Mouse (Mus musculus): ENCODE data around the gene Bco1. TPM values are rescaled to one million over a fixed set of nuclear protein-coding genes. Genes with fewer than 3 reads are reported as not detected.
A peak's percentile ranks its signal among the peaks of the same experiment; 100 is the strongest.

Gene Bco1
- total RNA-seq (2021) (not detected), polyA plus RNA-seq (2012; rRNA removed) (0.06 TPM in 1 of 2 replicates, not detected in the other)
- long read RNA-seq, result 0 reads

DNA sequence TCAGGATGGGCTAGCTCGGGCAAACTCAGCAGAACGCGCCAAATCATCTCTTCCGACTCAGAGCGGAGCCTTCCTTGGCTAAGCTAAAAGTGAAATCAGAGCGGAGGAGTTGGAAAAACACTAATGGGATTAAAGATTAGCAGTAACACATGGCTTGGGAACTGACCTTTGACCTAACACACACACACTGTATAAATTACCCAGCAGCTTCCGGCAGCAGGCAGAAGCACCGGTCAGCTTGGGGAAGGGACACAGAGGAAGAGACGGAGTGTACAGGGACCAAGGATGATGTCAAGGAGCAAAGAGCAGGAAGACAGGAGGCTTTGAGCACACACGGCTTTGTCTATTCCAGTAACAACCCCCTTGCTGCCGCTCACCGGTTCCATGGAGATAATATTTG, at the start of gene Bco1:
Gene Bco1 (plus strand): TSS at position 208 of the 400 bp plus-strand sequence.
- DNase-seq, result no peak
- H3K79me2 ChIP-seq (replicated peaks; ENCODE audit: control insufficient read depth, insufficient read depth, low read length), result no peaks in the 10 kb centered on the region
- TF ChIP-seq POLR2A (IDR thresholded peaks at IDR 0.05; ENCODE audit: insufficient read depth, low read depth, low read length), result no peak
- no peak for TF ChIP-seq CTCF (IDR thresholded peaks at IDR 0.05)
- intact Hi-C loops (cut with DNase I), result no loop called here
- no peak within 1 kb of the TSS for H3K27ac ChIP-seq
- H3K4me3 ChIP-seq, result no peak within 1 kb of the TSS
- H3K36me3 ChIP-seq (ENCODE audit: control insufficient read depth, insufficient read depth, low read length), result no peaks in the 10 kb centered on the region
- no peaks in the 10 kb centered on the region for H3K4me1 ChIP-seq (ENCODE audit: control insufficient read depth, insufficient read depth, low read length)
- WGBS, result 64% methylated on average over 12 of the region's 12 CpGs
- H3K27me3 ChIP-seq (ENCODE audit: control insufficient read depth, insufficient read depth, low read length), result no peaks in the 10 kb centered on the region
- H3K9ac ChIP-seq (ENCODE audit: low read depth, low read length), result no peak within 1 kb of the TSS

GRCm38 (mm10) chr8:117049444-117049843, 46.2 kb upstream of the Bco1 start:
- Histone ChIP-seq H3K27ac (no peak overlapping the region), H3K79me2 (replicated peaks; ENCODE audit: control insufficient read depth, insufficient read depth, low read length) (no peaks in the 10 kb centered on the region), H3K36me3 (ENCODE audit: control insufficient read depth, insufficient read depth, low read length) (no peaks in the 10 kb centered on the region), H3K27me3 (ENCODE audit: control insufficient read depth, insufficient read depth, low read length) (no peaks in the 10 kb centered on the region), H3K4me1 (ENCODE audit: control insufficient read depth, insufficient read depth, low read length) (no peaks in the 10 kb centered on the region; the same call in 1 of the 2 replicates), H3K4me3 (no peak overlapping the region), H3K9ac (ENCODE audit: low read depth, low read length) (no peak overlapping the region)
- intact Hi-C loops (cut with DNase I), result no loop called here
- DNase-seq, result no peak
- no peak for TF ChIP-seq POLR2A (IDR thresholded peaks at IDR 0.05; ENCODE audit: insufficient read depth, low read depth, low read length)
- TF ChIP-seq CTCF (IDR thresholded peaks at IDR 0.05), result no peak
- no peak for TF ChIP-seq EP300 (IDR thresholded peaks at IDR 0.05; ENCODE audit: insufficient read depth, low read depth, low read length)
- 68% methylated on average over 7 of the region's 7 CpGs for WGBS

- Histone ChIP-seq H3K27me3 (ENCODE audit: control insufficient read depth, insufficient read depth, low read length) (no peaks in the 10 kb centered on the region), H3K4me3 (no peak overlapping the region), H3K79me2 (replicated peaks; ENCODE audit: control insufficient read depth, insufficient read depth, low read length) (no peaks in the 10 kb centered on the region), H3K4me1 (ENCODE audit: control insufficient read depth, insufficient read depth, low read length) (no peaks in the 10 kb centered on the region; the same call in 1 of the 2 replicates), H3K27ac (no peak overlapping the region), H3K9ac (ENCODE audit: low read depth, low read length) (no peak overlapping the region), H3K36me3 (ENCODE audit: control insufficient read depth, insufficient read depth, low read length) (no peaks in the 10 kb centered on the region)
- DNase-seq, result peak in 1 of 2 experiments; percentile 20
- TF ChIP-seq EP300 (IDR thresholded peaks at IDR 0.05; ENCODE audit: insufficient read depth, low read depth, low read length) (no peak), POLR2A (IDR thresholded peaks at IDR 0.05; ENCODE audit: insufficient read depth, low read depth, low read length) (no peak), CTCF (IDR thresholded peaks at IDR 0.05) (no peak)
- WGBS, result 55% methylated on average over 9 of the region's 9 CpGs
- intact Hi-C loops (cut with DNase I), result no loop called here
These were observed 44.9 kb upstream of the Bco1 start for GRCm38 (mm10) chr8:117050763-117051162.

DNA sequence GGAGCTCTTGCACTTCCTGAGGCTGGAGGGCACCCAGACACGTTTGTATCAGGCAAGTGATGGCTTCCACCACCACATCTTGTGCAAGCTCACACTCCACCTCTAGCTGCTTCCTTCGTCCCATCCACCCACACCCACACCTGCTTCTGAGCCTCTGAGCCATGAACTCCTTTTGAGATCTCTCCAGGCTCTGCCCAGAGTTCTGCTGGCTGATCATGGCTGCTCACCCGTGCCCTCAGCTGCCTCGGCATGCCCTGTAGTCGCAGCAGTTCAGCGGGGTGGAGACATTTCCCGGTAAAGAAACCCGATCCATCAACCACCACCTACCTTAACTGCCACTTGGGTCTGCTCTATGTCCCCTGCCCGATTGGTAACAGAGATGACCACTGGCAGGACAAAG, 44.3 kb upstream of the Bco1 start:
- H3K27ac ChIP-seq, result no peak overlapping the region
- H3K9ac ChIP-seq (ENCODE audit: low read depth, low read length), result no peak overlapping the region
- no peaks in the 10 kb centered on the region; the same call in 1 of the 2 replicates for H3K4me1 ChIP-seq (ENCODE audit: control insufficient read depth, insufficient read depth, low read length)
- no peaks in the 10 kb centered on the region for H3K27me3 ChIP-seq (ENCODE audit: control insufficient read depth, insufficient read depth, low read length)
- no peaks in the 10 kb centered on the region for H3K36me3 ChIP-seq (ENCODE audit: control insufficient read depth, insufficient read depth, low read length)
- no peak overlapping the region for H3K4me3 ChIP-seq
- TF ChIP-seq POLR2A (IDR thresholded peaks at IDR 0.05; ENCODE audit: insufficient read depth, low read depth, low read length), result no peak
- TF ChIP-seq EP300 (IDR thresholded peaks at IDR 0.05; ENCODE audit: insufficient read depth, low read depth, low read length), result no peak
- no peak for TF ChIP-seq CTCF (IDR thresholded peaks at IDR 0.05)
- intact Hi-C loops (cut with DNase I), result no loop called here
- no peak for DNase-seq
- 66% methylated on average over 9 of the region's 9 CpGs for WGBS
- H3K79me2 ChIP-seq (replicated peaks; ENCODE audit: control insufficient read depth, insufficient read depth, low read length), result no peaks in the 10 kb centered on the region

- Histone ChIP-seq H3K4me1 (ENCODE audit: control insufficient read depth, insufficient read depth, low read length) (no peaks in the 10 kb centered on the region; the same call in 1 of the 2 replicates), H3K27me3 (ENCODE audit: control insufficient read depth, insufficient read depth, low read length) (no peaks in the 10 kb centered on the region), H3K79me2 (replicated peaks; ENCODE audit: control insufficient read depth, insufficient read depth, low read length) (no peaks in the 10 kb centered on the region), H3K27ac (no peak overlapping the region), H3K36me3 (ENCODE audit: control insufficient read depth, insufficient read depth, low read length) (no peaks in the 10 kb centered on the region), H3K4me3 (no peak overlapping the region), H3K9ac (ENCODE audit: low read depth, low read length) (no peak overlapping the region)
- no peak for DNase-seq
- 71% methylated on average over 12 of the region's 12 CpGs for WGBS
- intact Hi-C loops (cut with DNase I), result no loop called here
- TF ChIP-seq CTCF (IDR thresholded peaks at IDR 0.05), result peak; percentile 20; the same call in 1 of the 2 replicates
- TF ChIP-seq POLR2A (IDR thresholded peaks at IDR 0.05; ENCODE audit: insufficient read depth, low read depth, low read length), result no peak
These were observed 42.2 kb upstream of the Bco1 start for GRCm38 (mm10) chr8:117053135-117054079.

DNA sequence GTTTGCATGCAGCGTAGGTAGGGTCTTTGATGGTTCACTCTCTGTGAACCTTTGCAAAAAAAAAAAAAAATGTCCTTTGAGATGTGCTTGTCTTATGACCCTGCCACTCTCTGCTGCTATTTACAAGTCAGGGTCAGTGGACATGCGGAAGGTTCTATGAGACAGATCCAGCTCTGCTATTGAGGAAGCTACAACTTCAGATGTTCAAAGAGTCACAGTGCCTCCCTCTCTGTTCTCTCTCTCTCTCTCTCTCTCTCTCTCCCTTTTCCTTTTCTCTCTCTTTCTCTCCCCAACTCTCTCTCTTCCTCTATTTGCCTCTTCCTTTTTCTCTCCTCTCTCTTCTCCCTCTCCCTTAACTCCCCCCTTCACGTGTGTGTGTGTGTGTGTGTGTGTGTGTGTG, 41.5 kb upstream of the Bco1 start:
- Histone ChIP-seq H3K9ac (ENCODE audit: low read depth, low read length) (no peak overlapping the region), H3K4me1 (ENCODE audit: control insufficient read depth, insufficient read depth, low read length) (no peaks in the 10 kb centered on the region; the same call in 1 of the 2 replicates), H3K4me3 (no peak overlapping the region), H3K36me3 (ENCODE audit: control insufficient read depth, insufficient read depth, low read length) (no peaks in the 10 kb centered on the region), H3K27me3 (ENCODE audit: control insufficient read depth, insufficient read depth, low read length) (no peaks in the 10 kb centered on the region), H3K79me2 (replicated peaks; ENCODE audit: control insufficient read depth, insufficient read depth, low read length) (no peaks in the 10 kb centered on the region), H3K27ac (no peak overlapping the region)
- WGBS, result 89% methylated on average over 3 of the region's 3 CpGs
- TF ChIP-seq POLR2A (IDR thresholded peaks at IDR 0.05; ENCODE audit: insufficient read depth, low read depth, low read length), result no peak
- no peak for TF ChIP-seq EP300 (IDR thresholded peaks at IDR 0.05; ENCODE audit: insufficient read depth, low read depth, low read length)
- no peak for TF ChIP-seq CTCF (IDR thresholded peaks at IDR 0.05)
- no peak for DNase-seq
- intact Hi-C loops (cut with DNase I), result no loop called here

All from heart, adult 2 months (tissue).